Mouse (Mus musculus) retina, postnatal 1 day (tissue): ENCODE measurements around the gene Ogt.

Experiments used
- DNase-seq: peaks from one replicate; pipeline ENCODE4 v3.0.0-alpha.2; 2012

The Ogt gene

GRCm38 (mm10) chrX:101639741-101640166 is at the start of gene Ogt:
Ogt (plus strand) TSS chrX:101640060.
- peak; percentile 97 for DNase-seq

GRCm38 (mm10) chrX:101616183-101616582 is 23.7 kb upstream of the Ogt start:
- DNase-seq = no peak

- DNase-seq = no peak
Observed at GRCm38 (mm10) chrX:101617889-101618288, 22.0 kb upstream of the Ogt start.

GRCm38 (mm10) chrX:101620317-101620716 is 19.5 kb upstream of the Ogt start:
- DNase-seq = no peak

- DNase-seq = no peak
Observed at GRCm38 (mm10) chrX:101622539-101622938, 17.3 kb upstream of the Ogt start.

- no peak for DNase-seq
Observed at GRCm38 (mm10) chrX:101636821-101637525, 2.9 kb upstream of the Ogt start.

GRCm38 (mm10) chrX:101638856-101639255 is 1.0 kb upstream of the Ogt start:
- peak; percentile 6 for DNase-seq

GRCm38 (mm10) chrX:101639306-101639705 is 554 bp upstream of the Ogt start:
- no peak for DNase-seq

GRCm38 (mm10) chrX:101640194-101641160 is 617 bp downstream of the Ogt start:
- DNase-seq = peak; percentile 62

GRCm38 (mm10) chrX:101641161-101641530 is 1.3 kb downstream of the Ogt start:
- DNase-seq = no peak

- DNase-seq = no peak
Observed at GRCm38 (mm10) chrX:101642091-101642490, 2.2 kb downstream of the Ogt start.

- no peak for DNase-seq
Observed at GRCm38 (mm10) chrX:101645286-101645685, 5.4 kb downstream of the Ogt start.

- no peak for DNase-seq
Observed at GRCm38 (mm10) chrX:101646621-101647020, 6.8 kb downstream of the Ogt start.

GRCm38 (mm10) chrX:101695686-101696085 is 55.8 kb downstream of the Ogt start:
- DNase-seq = no peak

GRCm38 (mm10) chrX:101697537-101697936 is 57.7 kb downstream of the Ogt start:
- no peak for DNase-seq

- no peak for DNase-seq
Observed at GRCm38 (mm10) chrX:101698232-101698631, 58.4 kb downstream of the Ogt start.

GRCm38 (mm10) chrX:101705111-101705510 is 65.3 kb downstream of the Ogt start:
- DNase-seq = no peak

- DNase-seq = no peak
Observed at GRCm38 (mm10) chrX:101720401-101720800, 80.5 kb downstream of the Ogt start.

GRCm38 (mm10) chrX:101730010-101730409 is 90.2 kb downstream of the Ogt start:
- DNase-seq = no peak

GRCm38 (mm10) chrX:101732644-101733043 is 92.8 kb downstream of the Ogt start:
- no peak for DNase-seq

GRCm38 (mm10) chrX:101733288-101733687 is 93.4 kb downstream of the Ogt start:
- DNase-seq = no peak

GRCm38 (mm10) chrX:101733828-101734319 is 94.0 kb downstream of the Ogt start, which contains the start of gene Cxcr3:
Cxcr3 (minus strand) TSS chrX:101734269.
- DNase-seq = no peak
